Mouse (Mus musculus) stomach, postnatal 0 days (tissue): ENCODE data around the gene Ints12.

ENCODE experiments used
- CTCF ChIP-seq: IDR thresholded peaks from 2 replicates; pipeline ENCODE4 v1.5.1; 2016; ENCODE audit warnings: antibody characterized with exemption, low read depth, mild to moderate bottlenecking, moderate library complexity
- EP300 ChIP-seq: optimal IDR thresholded peaks from 2 replicates; pipeline ENCODE3; 2016; ENCODE audit warnings: antibody characterized with exemption

- TF ChIP-seq CTCF (no peak), EP300 (no peak)
These were observed 7.3 kb downstream of the Ints12 start for GRCm38 (mm10) chr3:133098909-133099308.
